Mouse (Mus musculus): Measurements from ENCODE around the gene Mapk10. TPM values are rescaled to one million over a fixed set of nuclear protein-coding genes. Genes with fewer than 3 reads are reported as not detected.

Mapk10 gene
- polyA plus RNA-seq, 1 experiment from 2014 or later, result 132 TPM

GRCm38 (mm10) chr5:103209486-103209885 is 1.6 kb downstream of the Mapk10 start:
- no peaks in the 10 kb centered on the region for H3K27me3 ChIP-seq (ENCODE audit: control insufficient read depth, insufficient read depth, low read depth, low read length)
- H3K9ac ChIP-seq (ENCODE audit: low read depth, low read length), result peak overlapping the region; percentile 84
- 0 out of 2 replicates have a peak, but pooled peaks cover 6% of the 10 kb centered on the region for H3K36me3 ChIP-seq (ENCODE audit: control insufficient read depth, insufficient read depth, low read length)
- H3K4me2 ChIP-seq (ENCODE audit: low read length), result peak overlapping the region; percentile 75
- WGBS, result 14% methylated on average over 6 of the region's 6 CpGs
- peak overlapping the region; percentile 73 for H3K4me3 ChIP-seq (ENCODE audit: low read depth, low read length)
- H3K4me1 ChIP-seq (ENCODE audit: control insufficient read depth, insufficient read depth, low read length), result peaks cover 20% of the 10 kb centered on the region
- H3K9me3 ChIP-seq (replicated peaks; ENCODE audit: control insufficient read depth, low read length, poor library complexity, severe bottlenecking), result no peaks in the 10 kb centered on the region
- ATAC-seq, result no peak
- peak overlapping the region; percentile 97 for H3K27ac ChIP-seq (ENCODE audit: low read length)

GRCm38 (mm10) chr5:103208869-103209268 is 2.3 kb downstream of the Mapk10 start:
- H3K4me2 ChIP-seq (ENCODE audit: low read length), result peak overlapping the region; percentile 75
- H3K4me3 ChIP-seq (ENCODE audit: low read depth, low read length), result peak overlapping the region; percentile 73
- peaks cover 20% of the 10 kb centered on the region for H3K4me1 ChIP-seq (ENCODE audit: control insufficient read depth, insufficient read depth, low read length)
- ATAC-seq, result no peak
- H3K36me3 ChIP-seq (ENCODE audit: control insufficient read depth, insufficient read depth, low read length), result 0 out of 2 replicates have a peak, but pooled peaks cover 7% of the 10 kb centered on the region
- H3K27me3 ChIP-seq (ENCODE audit: control insufficient read depth, insufficient read depth, low read depth, low read length), result no peaks in the 10 kb centered on the region
- H3K27ac ChIP-seq (ENCODE audit: low read length), result peak overlapping the region; percentile 97
- WGBS, result 18% methylated on average over 8 of the region's 8 CpGs
- peak overlapping the region; percentile 84 for H3K9ac ChIP-seq (ENCODE audit: low read depth, low read length)
- H3K9me3 ChIP-seq (replicated peaks; ENCODE audit: control insufficient read depth, low read length, poor library complexity, severe bottlenecking), result no peaks in the 10 kb centered on the region

- ATAC-seq, result no peak; the same call in 1 of the 2 replicates
- Histone ChIP-seq H3K36me3 (ENCODE audit: control insufficient read depth, insufficient read depth, low read length) (0 out of 2 replicates have a peak, but pooled peaks cover 9% of the 10 kb centered on the region), H3K4me1 (ENCODE audit: control insufficient read depth, insufficient read depth, low read length) (peaks cover 20% of the 10 kb centered on the region), H3K9me3 (replicated peaks; ENCODE audit: control insufficient read depth, low read length, poor library complexity, severe bottlenecking) (no peaks in the 10 kb centered on the region), H3K27ac (ENCODE audit: low read length) (peak overlapping the region; percentile 97), H3K4me2 (ENCODE audit: low read length) (peak overlapping the region; percentile 75), H3K9ac (ENCODE audit: low read depth, low read length) (peak overlapping the region; percentile 84), H3K4me3 (ENCODE audit: low read depth, low read length) (peak overlapping the region; percentile 73), H3K27me3 (ENCODE audit: control insufficient read depth, insufficient read depth, low read depth, low read length) (no peaks in the 10 kb centered on the region)
- WGBS, result 31% methylated on average over 10 of the region's 10 CpGs
Measured at GRCm38 (mm10) chr5:103208021-103208511, 3.1 kb downstream of the Mapk10 start.

DNA sequence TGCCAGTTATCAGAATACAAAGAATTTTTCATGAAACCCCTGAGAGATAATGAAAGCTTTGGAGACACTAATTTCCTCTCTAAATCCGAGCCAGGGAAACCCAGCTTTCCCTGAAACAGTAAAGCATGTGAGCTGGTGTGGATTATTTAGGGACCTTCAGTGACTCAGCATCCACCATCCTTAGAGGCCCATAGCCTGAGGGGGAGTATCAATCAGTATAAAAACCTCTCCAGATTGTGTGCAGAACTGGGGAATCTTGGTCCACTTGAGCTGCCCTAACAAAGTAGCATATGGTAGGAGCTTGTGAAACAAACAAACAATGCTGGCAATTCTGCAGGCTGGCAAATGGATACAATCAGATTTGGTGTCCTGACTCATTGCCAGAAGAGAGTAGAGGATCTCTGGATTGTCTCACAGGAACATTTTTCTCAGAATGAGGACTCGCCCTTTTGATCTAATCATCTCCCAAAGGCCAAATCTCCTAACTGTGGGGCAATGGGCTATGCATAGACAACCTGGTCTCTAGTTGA is 13.3 kb downstream of the Mapk10 start:
- Histone ChIP-seq H3K27ac (ENCODE audit: low read length) (no peak overlapping the region), H3K4me2 (ENCODE audit: low read length) (no peak overlapping the region), H3K27me3 (ENCODE audit: control insufficient read depth, insufficient read depth, low read depth, low read length) (no peaks in the 10 kb centered on the region), H3K4me3 (ENCODE audit: low read depth, low read length) (no peak overlapping the region), H3K4me1 (ENCODE audit: control insufficient read depth, insufficient read depth, low read length) (peaks cover 7% of the 10 kb centered on the region; the same call in 1 of the 2 replicates), H3K9ac (ENCODE audit: low read depth, low read length) (no peak overlapping the region), H3K9me3 (replicated peaks; ENCODE audit: control insufficient read depth, low read length, poor library complexity, severe bottlenecking) (no peaks in the 10 kb centered on the region), H3K36me3 (ENCODE audit: control insufficient read depth, insufficient read depth, low read length) (peaks cover 7% of the 10 kb centered on the region; the same call in 1 of the 2 replicates)
- WGBS, result 65% methylated on average over 2 of the region's 2 CpGs
- no peak for ATAC-seq

DNA sequence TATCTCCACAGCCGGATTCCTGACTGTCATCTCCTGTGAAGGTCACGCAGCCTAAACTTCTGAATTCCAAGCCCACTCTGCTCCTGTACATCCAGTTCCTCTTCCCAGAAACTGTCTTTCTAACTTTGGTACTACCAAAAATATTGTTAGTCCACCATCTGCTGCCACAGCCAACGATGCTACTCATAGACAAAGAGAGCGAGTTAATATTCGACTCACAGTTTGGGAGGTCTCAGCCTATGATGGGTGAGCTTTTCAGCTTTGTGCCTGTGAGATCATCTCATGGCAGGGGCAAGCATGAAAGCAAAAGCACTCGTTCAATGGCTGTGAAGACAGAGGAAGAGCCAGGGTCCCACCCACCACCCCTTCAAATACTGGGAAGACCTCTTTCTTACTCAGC is 16.6 kb downstream of the Mapk10 start:
- WGBS, result 56% methylated on average over 6 of the region's 6 CpGs
- Histone ChIP-seq H3K4me1 (ENCODE audit: control insufficient read depth, insufficient read depth, low read length) (peaks cover 20% of the 10 kb centered on the region), H3K27me3 (ENCODE audit: control insufficient read depth, insufficient read depth, low read depth, low read length) (no peaks in the 10 kb centered on the region), H3K9ac (ENCODE audit: low read depth, low read length) (no peak overlapping the region), H3K27ac (ENCODE audit: low read length) (no peak overlapping the region), H3K4me2 (ENCODE audit: low read length) (no peak overlapping the region), H3K9me3 (replicated peaks; ENCODE audit: control insufficient read depth, low read length, poor library complexity, severe bottlenecking) (no peaks in the 10 kb centered on the region), H3K4me3 (ENCODE audit: low read depth, low read length) (no peak overlapping the region), H3K36me3 (ENCODE audit: control insufficient read depth, insufficient read depth, low read length) (no peaks in the 10 kb centered on the region; the same call in 1 of the 2 replicates)
- no peak for ATAC-seq

GRCm38 (mm10) chr5:103193700-103194099 is 17.4 kb downstream of the Mapk10 start:
- no peak overlapping the region for H3K9ac ChIP-seq (ENCODE audit: low read depth, low read length)
- no peak overlapping the region for H3K4me3 ChIP-seq (ENCODE audit: low read depth, low read length)
- H3K36me3 ChIP-seq (ENCODE audit: control insufficient read depth, insufficient read depth, low read length), result no peaks in the 10 kb centered on the region; the same call in 1 of the 2 replicates
- no peak overlapping the region for H3K27ac ChIP-seq (ENCODE audit: low read length)
- 71% methylated on average over 3 of the region's 3 CpGs for WGBS
- H3K27me3 ChIP-seq (ENCODE audit: control insufficient read depth, insufficient read depth, low read depth, low read length), result no peaks in the 10 kb centered on the region
- peaks cover 20% of the 10 kb centered on the region for H3K4me1 ChIP-seq (ENCODE audit: control insufficient read depth, insufficient read depth, low read length)
- ATAC-seq, result no peak
- H3K9me3 ChIP-seq (replicated peaks; ENCODE audit: control insufficient read depth, low read length, poor library complexity, severe bottlenecking), result no peaks in the 10 kb centered on the region
- H3K4me2 ChIP-seq (ENCODE audit: low read length), result no peak overlapping the region

GRCm38 (mm10) chr5:103191577-103191976 is 19.6 kb downstream of the Mapk10 start:
- Histone ChIP-seq H3K4me3 (ENCODE audit: low read depth, low read length) (no peak overlapping the region), H3K27me3 (ENCODE audit: control insufficient read depth, insufficient read depth, low read depth, low read length) (no peaks in the 10 kb centered on the region), H3K4me1 (ENCODE audit: control insufficient read depth, insufficient read depth, low read length) (peaks cover 19% of the 10 kb centered on the region), H3K9me3 (replicated peaks; ENCODE audit: control insufficient read depth, low read length, poor library complexity, severe bottlenecking) (0 out of 2 replicates have a peak, but pooled peaks cover 2% of the 10 kb centered on the region), H3K4me2 (ENCODE audit: low read length) (no peak overlapping the region), H3K36me3 (ENCODE audit: control insufficient read depth, insufficient read depth, low read length) (no peaks in the 10 kb centered on the region; the same call in 1 of the 2 replicates), H3K27ac (ENCODE audit: low read length) (no peak overlapping the region), H3K9ac (ENCODE audit: low read depth, low read length) (no peak overlapping the region)
- 21% methylated on average over 4 of the region's 4 CpGs for WGBS
- ATAC-seq, result 0 out of 2 replicates have a peak, but pooled peaks have one; percentile 36

GRCm38 (mm10) chr5:103184256-103184655 is 26.9 kb downstream of the Mapk10 start:
- Histone ChIP-seq H3K9ac (ENCODE audit: low read depth, low read length) (no peak overlapping the region), H3K36me3 (ENCODE audit: control insufficient read depth, insufficient read depth, low read length) (no peaks in the 10 kb centered on the region), H3K27ac (ENCODE audit: low read length) (no peak overlapping the region), H3K9me3 (replicated peaks; ENCODE audit: control insufficient read depth, low read length, poor library complexity, severe bottlenecking) (peaks cover 4% of the 10 kb centered on the region; the same call in 1 of the 2 replicates), H3K4me1 (ENCODE audit: control insufficient read depth, insufficient read depth, low read length) (no peaks in the 10 kb centered on the region), H3K4me2 (ENCODE audit: low read length) (no peak overlapping the region), H3K4me3 (ENCODE audit: low read depth, low read length) (no peak overlapping the region), H3K27me3 (ENCODE audit: control insufficient read depth, insufficient read depth, low read depth, low read length) (no peaks in the 10 kb centered on the region)
- ATAC-seq, result no peak
- 97% methylated on average over 1 of the region's 1 CpGs for WGBS

- 90% methylated on average over 10 of the region's 10 CpGs for WGBS
- ATAC-seq, result no peak
- Histone ChIP-seq H3K9ac (ENCODE audit: low read depth, low read length) (no peak overlapping the region), H3K4me2 (ENCODE audit: low read length) (no peak overlapping the region), H3K4me3 (ENCODE audit: low read depth, low read length) (no peak overlapping the region), H3K36me3 (ENCODE audit: control insufficient read depth, insufficient read depth, low read length) (no peaks in the 10 kb centered on the region), H3K9me3 (replicated peaks; ENCODE audit: control insufficient read depth, low read length, poor library complexity, severe bottlenecking) (peaks cover 2% of the 10 kb centered on the region; the same call in 1 of the 2 replicates), H3K27ac (ENCODE audit: low read length) (no peak overlapping the region), H3K27me3 (ENCODE audit: control insufficient read depth, insufficient read depth, low read depth, low read length) (no peaks in the 10 kb centered on the region), H3K4me1 (ENCODE audit: control insufficient read depth, insufficient read depth, low read length) (peaks cover 10% of the 10 kb centered on the region)
Measured at GRCm38 (mm10) chr5:103181622-103182021, 29.5 kb downstream of the Mapk10 start.
